Mouse (Mus musculus) heart, postnatal 36 days (tissue): Measurements from ENCODE around the gene Glo1. TPM values are rescaled to one million over a fixed set of nuclear protein-coding genes. Genes with fewer than 3 reads are reported as not detected.
"Not testable (repeated sequence)": the region's sequence is repeated elsewhere in the genome, so short reads cannot be mapped to it uniquely, and the experiment has no call there.

Experiments used
- DNase-seq, 2 experiments: peaks; one replicate each; pipeline ENCODE4 v3.0.0; 2021 to 2022
- intact Hi-C: fragments of 180-260 bp; cut with DNase I; formaldehyde crosslinking; loops from one replicate; pipeline ENCODE4 v1.15.1; 2025
- total RNA-seq, 2 experiments: library from RNA; stranded (reverse); gene quantifications; 2 replicates each; pipeline ENCODE4 v1.2.3; 2021

Gene Glo1
- total RNA-seq: 100 to 1,000 TPM; 149 to 154 TPM

GRCm38 (mm10) chr17:30626719-30627118, at the start of gene Glo1:
Gene Glo1 (minus strand): TSS chr17:30626871.
- DNase-seq, intact Hi-C loops: not testable (repeated sequence)

- intact Hi-C loops: no loop called here
- no peak for DNase-seq
Observed at GRCm38 (mm10) chr17:30675021-30675740, 48.5 kb upstream of the Glo1 start.

GRCm38 (mm10) chr17:30673023-30673422, 46.4 kb upstream of the Glo1 start:
- intact Hi-C loops: no loop called here
- DNase-seq: no peak

- intact Hi-C loops: no loop called here
- DNase-seq: no peak
Observed at GRCm38 (mm10) chr17:30672556-30672955, 45.9 kb upstream of the Glo1 start.

- intact Hi-C loops: no loop called here
- no peak for DNase-seq
Observed at GRCm38 (mm10) chr17:30664856-30665255, 38.2 kb upstream of the Glo1 start.

- DNase-seq: no peak
- intact Hi-C loops: no loop called here
Observed at GRCm38 (mm10) chr17:30663170-30663569, 36.5 kb upstream of the Glo1 start.

- no peak for DNase-seq
- intact Hi-C loops: no loop called here
Observed at GRCm38 (mm10) chr17:30662131-30662530, 35.5 kb upstream of the Glo1 start.

- intact Hi-C loops: no loop called here
- DNase-seq: peak; percentile 53 to 55
Observed at GRCm38 (mm10) chr17:30658152-30658544, 31.5 kb upstream of the Glo1 start.

- intact Hi-C loops: no loop called here
Observed at GRCm38 (mm10) chr17:30657530-30658151, 31.0 kb upstream of the Glo1 start.

GRCm38 (mm10) chr17:30653010-30653409, 26.3 kb upstream of the Glo1 start:
- intact Hi-C loops: no loop called here
- DNase-seq: no peak

More at GRCm38 (mm10) chr17:30657530-30658151, 31.0 kb upstream of the Glo1 start:
- no peak for DNase-seq

GRCm38 (mm10) chr17:30648770-30649169, 22.1 kb upstream of the Glo1 start:
- intact Hi-C loops: no loop called here
- DNase-seq: no peak

- intact Hi-C loops: no loop called here
- no peak for DNase-seq
Observed at GRCm38 (mm10) chr17:30640896-30641295, 14.2 kb upstream of the Glo1 start.

GRCm38 (mm10) chr17:30638996-30639395, 12.3 kb upstream of the Glo1 start:
- intact Hi-C loops: no loop called here
- no peak for DNase-seq

- intact Hi-C loops: no loop called here
- DNase-seq: no peak
Observed at GRCm38 (mm10) chr17:30637714-30638113, 11.0 kb upstream of the Glo1 start.

GRCm38 (mm10) chr17:30635367-30635766, 8.7 kb upstream of the Glo1 start:
- intact Hi-C loops: no loop called here
- DNase-seq: peak in 1 of 2 experiments; percentile 9

GRCm38 (mm10) chr17:30624132-30624531, 2.5 kb downstream of the Glo1 start, which contains the start of gene Dnah8:
Gene Dnah8 (plus strand): TSS chr17:30624354.
- intact Hi-C loops, DNase-seq: not testable (repeated sequence)

- DNase-seq: no peak
Observed at GRCm38 (mm10) chr17:30623200-30623599, 3.5 kb downstream of the Glo1 start.

GRCm38 (mm10) chr17:30621450-30621849, 5.2 kb downstream of the Glo1 start:
- intact Hi-C loops: no loop called here
- no peak for DNase-seq

More at GRCm38 (mm10) chr17:30623200-30623599, 3.5 kb downstream of the Glo1 start:
- intact Hi-C loops: no loop called here

- DNase-seq: no peak
Observed at GRCm38 (mm10) chr17:30620548-30620947, 6.1 kb downstream of the Glo1 start.

GRCm38 (mm10) chr17:30619153-30619552, 7.5 kb downstream of the Glo1 start:
- intact Hi-C loops: no loop called here
- DNase-seq: no peak

More at GRCm38 (mm10) chr17:30620548-30620947, 6.1 kb downstream of the Glo1 start:
- intact Hi-C loops: no loop called here

- no peak for DNase-seq
- intact Hi-C loops: no loop called here
Observed at GRCm38 (mm10) chr17:30618136-30618891, 8.4 kb downstream of the Glo1 start.
